Mouse (Mus musculus): ENCODE measurements at regions not wholly inside any gene's neighbourhood (a gene's known extent, or its start where the extent isn't known, plus 50 kb on each side); places are given as distances from the start of the nearest gene placed in this dataset.

- TF ChIP-seq POLR2A (IDR thresholded peaks at IDR 0.05; ENCODE audit: insufficient read depth, low read depth, low read length): no peak
- TF ChIP-seq CTCF (IDR thresholded peaks at IDR 0.05; ENCODE audit: insufficient read depth, low read depth, low read length): no peak
These were observed 629.3 kb upstream of the Fam160b2 start for GRCm38 (mm10) chr14:71228894-71229446.
